In the genomic region with DNA sequence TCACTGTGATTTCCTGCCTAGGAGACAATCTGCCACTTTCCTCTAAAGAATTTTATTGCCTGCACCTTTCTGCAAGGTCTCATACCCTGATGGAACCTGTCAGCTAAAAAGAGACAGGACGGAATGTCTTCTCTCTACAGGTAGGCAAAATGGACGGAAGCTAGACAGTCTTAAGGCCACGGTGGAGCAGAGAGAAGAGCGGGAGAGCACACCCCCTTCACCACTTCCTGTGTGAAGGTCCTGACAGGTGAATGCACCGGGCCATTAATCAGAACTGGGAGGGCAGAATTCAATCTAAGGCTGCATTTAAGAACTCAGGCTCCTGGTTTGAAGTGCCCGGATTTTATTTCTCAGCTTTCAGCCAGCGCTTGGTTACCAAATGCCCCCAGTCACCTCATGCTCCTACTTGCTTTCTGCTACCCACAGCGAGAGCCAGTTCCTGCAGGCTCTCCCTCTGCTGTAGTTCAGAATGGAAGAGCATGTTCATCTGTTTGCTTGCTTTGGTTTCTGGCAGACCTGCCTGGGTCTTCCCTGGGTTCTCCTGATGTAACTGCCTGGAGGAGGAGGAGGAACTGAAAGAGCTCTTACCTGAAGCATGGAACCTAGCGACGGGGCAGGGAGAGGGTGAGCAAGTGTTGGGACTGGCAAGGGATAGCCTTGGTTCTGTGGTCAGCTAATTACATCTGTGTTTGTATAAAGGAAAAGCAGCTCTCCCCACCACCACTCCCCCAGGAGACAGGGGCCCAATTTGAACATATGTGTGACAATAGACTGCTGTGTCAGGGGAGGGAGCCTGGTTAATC, we compare ENCODE assay signal across 12 mouse cellular contexts.
DNase-seq lines count a peak whose midpoint lies in the region; ATAC-seq lines count a peak whose summit lies in the region.
"Had no signal": no experiment of that assay in that cellular context is flagged by ENCODE, and none has a peak within 500 bp of the region (broad histone marks: within the 10 kb centered on the region; RNA-seq: fewer than 3 reads in every experiment).

No protein-coding gene starts in this region.

- H3K9ac ChIP-seq in midbrain, embryonic 12.5 days (replicated peaks) = no peak overlapping the region
- no peak overlapping the region for H3K9ac ChIP-seq in midbrain, embryonic 16.5 days (ENCODE audit: low read depth, low read length)
- no peak overlapping the region for H3K9ac ChIP-seq in forebrain, embryonic 16.5 days (replicated peaks; ENCODE audit: low read depth, low read length)
- 0 out of 2 replicates have a peak overlapping the region, but pooled peaks have one; percentile 23 for H3K9ac ChIP-seq in midbrain, embryonic 14.5 days (replicated peaks; ENCODE audit: low read length)
- H3K9ac ChIP-seq: embryonic facial prominence, embryonic 13.5 days; liver, embryonic 15.5 days had no signal

- H3K4me2 ChIP-seq in midbrain, embryonic 12.5 days (replicated peaks) = no peak overlapping the region
- no peak overlapping the region for H3K4me2 ChIP-seq in midbrain, embryonic 16.5 days (ENCODE audit: low read length)
- H3K4me2 ChIP-seq in forebrain, embryonic 16.5 days (ENCODE audit: low read length) = no peak overlapping the region
- H3K4me2 ChIP-seq in midbrain, embryonic 14.5 days (ENCODE audit: low read length) = no peak overlapping the region
- H3K4me2 ChIP-seq: embryonic facial prominence, embryonic 13.5 days; liver, embryonic 15.5 days had no signal

- peak; percentile 49 for ATAC-seq in midbrain, embryonic 12.5 days (ENCODE audit: low FRiP score, low read depth)
- no peak for ATAC-seq in midbrain, embryonic 16.5 days
- peak; percentile 34; the same call in 1 of the 2 replicates for ATAC-seq in forebrain, embryonic 16.5 days
- no peak; the same call in 1 of the 2 replicates for ATAC-seq in midbrain, embryonic 14.5 days (ENCODE audit: low FRiP score, low TSS enrichment)

- H3K27ac ChIP-seq in midbrain, embryonic 12.5 days (replicated peaks) = peak overlapping the region; percentile 56
- no peak overlapping the region for H3K27ac ChIP-seq in midbrain, embryonic 16.5 days (ENCODE audit: low read length)
- H3K27ac ChIP-seq in embryonic facial prominence, embryonic 10.5 days (replicated peaks) = peak overlapping the region; percentile 40; the same call in 1 of the 2 replicates
- H3K27ac ChIP-seq in forebrain, embryonic 16.5 days (ENCODE audit: low read length) = no peak overlapping the region
- no peak overlapping the region for H3K27ac ChIP-seq in midbrain, embryonic 14.5 days (replicated peaks; ENCODE audit: low read depth, low read length)
- H3K27ac ChIP-seq: embryonic facial prominence, embryonic 13.5 days; liver, embryonic 15.5 days had no signal

- H3K9me3 ChIP-seq in midbrain, embryonic 12.5 days = no peaks in the 10 kb centered on the region
- 0 out of 2 replicates have a peak, but pooled peaks cover 2% of the 10 kb centered on the region for H3K9me3 ChIP-seq in midbrain, embryonic 16.5 days (replicated peaks; ENCODE audit: control insufficient read depth, low read length, poor library complexity, severe bottlenecking)
- H3K9me3 ChIP-seq in embryonic facial prominence, embryonic 10.5 days = no peaks in the 10 kb centered on the region
- H3K9me3 ChIP-seq in forebrain, embryonic 16.5 days (ENCODE audit: control insufficient read depth, low read length) = no peaks in the 10 kb centered on the region
- H3K9me3 ChIP-seq in midbrain, embryonic 14.5 days (ENCODE audit: control insufficient read depth, low read length) = no peaks in the 10 kb centered on the region
- H3K9me3 ChIP-seq: embryonic facial prominence, embryonic 13.5 days; liver, embryonic 15.5 days had no signal

- peaks cover 18% of the 10 kb centered on the region for H3K27me3 ChIP-seq in midbrain, embryonic 12.5 days
- no peaks in the 10 kb centered on the region for H3K27me3 ChIP-seq in midbrain, embryonic 16.5 days (ENCODE audit: control insufficient read depth, insufficient read depth, low read depth, low read length)
- no peaks in the 10 kb centered on the region for H3K27me3 ChIP-seq in embryonic facial prominence, embryonic 10.5 days (replicated peaks; ENCODE audit: low read depth, poor library complexity, severe bottlenecking)
- no peaks in the 10 kb centered on the region for H3K27me3 ChIP-seq in forebrain, embryonic 16.5 days (replicated peaks; ENCODE audit: control insufficient read depth, insufficient read depth, low read length)
- no peaks in the 10 kb centered on the region for H3K27me3 ChIP-seq in midbrain, embryonic 14.5 days (ENCODE audit: control insufficient read depth, insufficient read depth, low read length)
- H3K27me3 ChIP-seq: embryonic facial prominence, embryonic 13.5 days; liver, embryonic 15.5 days had no signal

- DNase-seq in embryonic facial prominence, embryonic 10.5 days (ENCODE audit: low spot score) = no peak
- no peak for DNase-seq in midbrain, embryonic 14.5 days
- DNase-seq in right cerebral cortex, postnatal 25 days = no peak
- no peak for DNase-seq in gastrocnemius, postnatal 4 days (ENCODE audit: low spot score in 2 of 2)
- DNase-seq: cerebellum, adult 9-10 months; gastrocnemius, postnatal 14 days; kidney, postnatal 36 days had no signal

- H3K4me1 ChIP-seq in midbrain, embryonic 12.5 days = peaks cover 18% of the 10 kb centered on the region
- 0 out of 2 replicates have a peak, but pooled peaks cover 2% of the 10 kb centered on the region for H3K4me1 ChIP-seq in midbrain, embryonic 16.5 days (ENCODE audit: control insufficient read depth, insufficient read depth, low read length)
- peaks cover 30% of the 10 kb centered on the region for H3K4me1 ChIP-seq in embryonic facial prominence, embryonic 10.5 days
- peaks cover 13% of the 10 kb centered on the region for H3K4me1 ChIP-seq in forebrain, embryonic 16.5 days (replicated peaks; ENCODE audit: control insufficient read depth, insufficient read depth, low read length)
- H3K4me1 ChIP-seq in midbrain, embryonic 14.5 days (ENCODE audit: control insufficient read depth, insufficient read depth, low read length) = peaks cover 18% of the 10 kb centered on the region
- H3K4me1 ChIP-seq: liver, embryonic 15.5 days had no signal

- no peak overlapping the region for H3K4me3 ChIP-seq in midbrain, embryonic 12.5 days
- no peak overlapping the region for H3K4me3 ChIP-seq in midbrain, embryonic 16.5 days (ENCODE audit: low read depth, low read length)
- H3K4me3 ChIP-seq in embryonic facial prominence, embryonic 10.5 days = no peak overlapping the region
- no peak overlapping the region for H3K4me3 ChIP-seq in forebrain, embryonic 16.5 days (replicated peaks; ENCODE audit: low read length)
- no peak overlapping the region for H3K4me3 ChIP-seq in midbrain, embryonic 14.5 days (replicated peaks; ENCODE audit: low read depth, low read length)
- H3K4me3 ChIP-seq: embryonic facial prominence, embryonic 13.5 days; liver, embryonic 15.5 days had no signal

- WGBS in midbrain, embryonic 12.5 days = 81% methylated on average over 10 of the region's 10 CpGs
- 75% methylated on average over 10 of the region's 10 CpGs for WGBS in midbrain, embryonic 16.5 days
- WGBS in embryonic facial prominence, embryonic 10.5 days = 80% methylated on average over 10 of the region's 10 CpGs
- whole genome bisulfite sequencing in forebrain, embryonic 16.5 days = 71% methylated on average over 10 of the region's 10 CpGs
- WGBS in midbrain, embryonic 14.5 days = 77% methylated on average over 10 of the region's 10 CpGs

- H3K36me3 ChIP-seq in midbrain, embryonic 12.5 days = no peaks in the 10 kb centered on the region
- no peaks in the 10 kb centered on the region for H3K36me3 ChIP-seq in midbrain, embryonic 16.5 days (ENCODE audit: control insufficient read depth, insufficient read depth, low read length)
- no peaks in the 10 kb centered on the region for H3K36me3 ChIP-seq in embryonic facial prominence, embryonic 10.5 days (replicated peaks)
- H3K36me3 ChIP-seq in forebrain, embryonic 16.5 days (ENCODE audit: control insufficient read depth, insufficient read depth) = no peaks in the 10 kb centered on the region
- no peaks in the 10 kb centered on the region for H3K36me3 ChIP-seq in midbrain, embryonic 14.5 days (ENCODE audit: control insufficient read depth, insufficient read depth, low read length)
- H3K36me3 ChIP-seq: embryonic facial prominence, embryonic 13.5 days; liver, embryonic 15.5 days had no signal

Comparison
In these comparisons a context has a peak if more than half of its experiments do, and no peak if none do; other contexts are left out.
1. ATAC-seq: peak in midbrain, embryonic 12.5 days (single experiment) and forebrain, embryonic 16.5 days (single experiment); none in midbrain, embryonic 16.5 days (single experiment) and midbrain, embryonic 14.5 days (single experiment).
2. H3K27ac ChIP-seq: peak in midbrain, embryonic 12.5 days (single experiment) and embryonic facial prominence, embryonic 10.5 days (single experiment); none in midbrain, embryonic 16.5 days (single experiment), forebrain, embryonic 16.5 days (single experiment) and midbrain, embryonic 14.5 days (single experiment).